Mouse (Mus musculus): ENCODE results near the gene Tgfb3. TPM values are rescaled to one million over a fixed set of nuclear protein-coding genes. Genes with fewer than 3 reads are reported as not detected.

The Tgfb3 gene
- total and polyA plus RNA-seq, 2 experiments from 2014 or later: 12.1 to 14.2 TPM

DNA sequence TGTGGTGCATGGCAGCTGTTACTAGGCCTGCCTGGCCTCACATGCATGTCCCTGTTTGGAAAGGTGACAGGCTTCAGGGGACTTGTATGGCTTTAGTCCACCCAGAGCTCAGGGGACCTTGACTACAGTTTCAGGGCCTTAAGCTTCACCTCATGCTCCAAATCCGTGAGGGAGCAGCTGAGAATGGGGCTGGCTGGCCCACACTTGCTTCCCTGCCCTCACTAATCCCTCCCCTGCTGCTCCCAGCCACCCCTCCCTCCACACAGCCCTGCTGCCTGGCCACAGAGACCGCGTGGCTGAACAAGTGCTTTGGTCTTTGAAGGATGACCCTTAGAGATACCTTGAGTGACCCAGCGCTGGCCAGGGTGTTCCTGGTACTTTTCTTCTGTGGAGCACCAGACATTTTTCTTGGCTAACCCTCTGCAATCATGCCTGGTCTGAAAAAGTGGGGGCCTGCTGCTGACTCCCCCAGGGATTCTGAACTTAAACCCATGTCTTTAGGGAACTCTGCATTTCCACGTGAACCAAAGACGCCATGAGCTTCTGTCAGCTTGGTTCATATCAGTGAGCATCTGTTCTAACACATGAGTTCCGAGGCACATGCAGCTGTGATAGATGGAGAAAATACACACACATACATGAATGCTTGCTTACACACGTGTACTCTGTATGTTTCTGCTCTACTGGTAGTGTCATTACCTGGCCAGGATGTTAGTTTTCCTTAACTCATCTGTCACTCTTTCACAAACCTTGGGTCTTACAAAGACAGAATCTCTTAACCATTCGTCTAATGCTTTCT, 42.3 kb downstream of the Tgfb3 start:
- WGBS: 60% methylated on average over 9 of the region's 9 CpGs
- no peak overlapping the region for H3K4me3 ChIP-seq (ENCODE audit: low read depth, low read length)
- no peak for ATAC-seq (ENCODE audit: insufficient read depth, low read depth)
- no peak overlapping the region for H3K27ac ChIP-seq (ENCODE audit: low read depth)
- DNase-seq (ENCODE audit: low spot score): no peak
- H3K36me3 ChIP-seq (replicated peaks; ENCODE audit: control insufficient read depth, insufficient read depth, low read length): no peaks in the 10 kb centered on the region
- no peak for TF ChIP-seq EP300 (IDR thresholded peaks at IDR 0.05; ENCODE audit: low read depth)
- no peak for TF ChIP-seq CTCF (IDR thresholded peaks at IDR 0.05; ENCODE audit: low read depth)
- no peak overlapping the region for H3K9ac ChIP-seq (replicated peaks; ENCODE audit: low read depth, low read length)
- peaks cover 3% of the 10 kb centered on the region; the same call in 1 of the 2 replicates for H3K4me1 ChIP-seq (ENCODE audit: control insufficient read depth, insufficient read depth)
- H3K4me2 ChIP-seq (ENCODE audit: low read depth, low read length): no peak overlapping the region
- no peaks in the 10 kb centered on the region for H3K27me3 ChIP-seq (ENCODE audit: control insufficient read depth, insufficient read depth, low read length)
- no peaks in the 10 kb centered on the region for H3K9me3 ChIP-seq (replicated peaks; ENCODE audit: control insufficient read depth, low read length)

GRCm38 (mm10) chr12:86035586-86035985, 43.3 kb downstream of the Tgfb3 start:
- H3K27ac ChIP-seq (ENCODE audit: low read depth): no peak overlapping the region
- no peak overlapping the region for H3K4me2 ChIP-seq (ENCODE audit: low read depth, low read length)
- no peaks in the 10 kb centered on the region for H3K27me3 ChIP-seq (ENCODE audit: control insufficient read depth, insufficient read depth, low read length)
- H3K4me3 ChIP-seq (ENCODE audit: low read depth, low read length): no peak overlapping the region
- no peaks in the 10 kb centered on the region for H3K9me3 ChIP-seq (replicated peaks; ENCODE audit: control insufficient read depth, low read length)
- no peaks in the 10 kb centered on the region for H3K36me3 ChIP-seq (replicated peaks; ENCODE audit: control insufficient read depth, insufficient read depth, low read length)
- ATAC-seq (ENCODE audit: insufficient read depth, low read depth): no peak
- DNase-seq (ENCODE audit: low spot score): no peak
- H3K9ac ChIP-seq (replicated peaks; ENCODE audit: low read depth, low read length): no peak overlapping the region
- peaks cover 3% of the 10 kb centered on the region; the same call in 1 of the 2 replicates for H3K4me1 ChIP-seq (ENCODE audit: control insufficient read depth, insufficient read depth)
- no peak for TF ChIP-seq CTCF (IDR thresholded peaks at IDR 0.05; ENCODE audit: low read depth)
- TF ChIP-seq EP300 (IDR thresholded peaks at IDR 0.05; ENCODE audit: low read depth): no peak

DNA sequence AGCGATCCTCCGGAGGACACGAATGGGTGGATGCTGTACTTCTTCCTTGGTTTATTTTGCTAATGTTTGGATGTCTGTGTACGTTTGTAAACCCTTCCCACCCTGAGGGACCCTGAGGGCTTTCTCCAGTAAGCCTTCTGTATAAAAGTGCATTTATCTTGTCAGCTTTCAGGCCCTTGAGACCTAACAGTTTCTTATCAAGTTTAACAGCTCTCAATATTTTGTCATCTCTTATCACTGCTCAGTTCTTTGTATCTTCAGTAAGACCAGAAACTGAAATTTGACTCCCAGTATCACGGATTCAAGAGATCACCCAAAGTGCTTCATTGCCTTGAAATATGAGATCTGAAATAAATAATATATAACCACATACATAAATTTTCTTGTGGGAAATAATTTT, 47.9 kb downstream of the Tgfb3 start:
- Histone ChIP-seq H3K27ac (ENCODE audit: low read depth) (no peak overlapping the region), H3K27me3 (ENCODE audit: control insufficient read depth, insufficient read depth, low read length) (no peaks in the 10 kb centered on the region), H3K9me3 (replicated peaks; ENCODE audit: control insufficient read depth, low read length) (no peaks in the 10 kb centered on the region), H3K4me2 (ENCODE audit: low read depth, low read length) (no peak overlapping the region), H3K9ac (replicated peaks; ENCODE audit: low read depth, low read length) (no peak overlapping the region), H3K4me1 (ENCODE audit: control insufficient read depth, insufficient read depth) (no peaks in the 10 kb centered on the region), H3K4me3 (ENCODE audit: low read depth, low read length) (no peak overlapping the region), H3K36me3 (replicated peaks; ENCODE audit: control insufficient read depth, insufficient read depth, low read length) (no peaks in the 10 kb centered on the region)
- 63% methylated on average over 5 of the region's 5 CpGs for WGBS
- no peak for TF ChIP-seq EP300 (IDR thresholded peaks at IDR 0.05; ENCODE audit: low read depth)
- no peak for TF ChIP-seq CTCF (IDR thresholded peaks at IDR 0.05; ENCODE audit: low read depth)
- DNase-seq (ENCODE audit: low spot score): no peak
- ATAC-seq (ENCODE audit: insufficient read depth, low read depth): no peak

GRCm38 (mm10) chr12:86027747-86028146, 51.1 kb downstream of the Tgfb3 start:
- TF ChIP-seq EP300 (IDR thresholded peaks at IDR 0.05; ENCODE audit: low read depth): no peak
- no peak for TF ChIP-seq CTCF (IDR thresholded peaks at IDR 0.05; ENCODE audit: low read depth)
- no peak overlapping the region for H3K4me2 ChIP-seq (ENCODE audit: low read depth, low read length)
- H3K27ac ChIP-seq (ENCODE audit: low read depth): no peak overlapping the region
- DNase-seq (ENCODE audit: low spot score) (no peak), ATAC-seq (ENCODE audit: insufficient read depth, low read depth) (no peak)
- H3K4me3 ChIP-seq (ENCODE audit: low read depth, low read length): no peak overlapping the region
- no peaks in the 10 kb centered on the region for H3K4me1 ChIP-seq (ENCODE audit: control insufficient read depth, insufficient read depth)
- WGBS: 71% methylated on average over 1 of the region's 1 CpGs
- H3K9me3 ChIP-seq (replicated peaks; ENCODE audit: control insufficient read depth, low read length): no peaks in the 10 kb centered on the region
- H3K9ac ChIP-seq (replicated peaks; ENCODE audit: low read depth, low read length): no peak overlapping the region
- no peaks in the 10 kb centered on the region for H3K36me3 ChIP-seq (replicated peaks; ENCODE audit: control insufficient read depth, insufficient read depth, low read length)
- no peaks in the 10 kb centered on the region for H3K27me3 ChIP-seq (ENCODE audit: control insufficient read depth, insufficient read depth, low read length)

- Histone ChIP-seq H3K27me3 (ENCODE audit: control insufficient read depth, insufficient read depth, low read length) (no peaks in the 10 kb centered on the region), H3K9ac (replicated peaks; ENCODE audit: low read depth, low read length) (no peak overlapping the region), H3K4me2 (ENCODE audit: low read depth, low read length) (no peak overlapping the region), H3K36me3 (replicated peaks; ENCODE audit: control insufficient read depth, insufficient read depth, low read length) (no peaks in the 10 kb centered on the region), H3K9me3 (replicated peaks; ENCODE audit: control insufficient read depth, low read length) (no peaks in the 10 kb centered on the region), H3K27ac (ENCODE audit: low read depth) (no peak overlapping the region), H3K4me1 (ENCODE audit: control insufficient read depth, insufficient read depth) (no peaks in the 10 kb centered on the region), H3K4me3 (ENCODE audit: low read depth, low read length) (no peak overlapping the region)
- DNase-seq (ENCODE audit: low spot score): no peak
- TF ChIP-seq CTCF (IDR thresholded peaks at IDR 0.05; ENCODE audit: low read depth) (no peak), EP300 (IDR thresholded peaks at IDR 0.05; ENCODE audit: low read depth) (no peak)
- 46% methylated on average over 5 of the region's 5 CpGs for WGBS
- peak; percentile 63; the same call in 1 of the 2 replicates for ATAC-seq (ENCODE audit: insufficient read depth, low read depth)
These were observed 51.8 kb downstream of the Tgfb3 start for GRCm38 (mm10) chr12:86027000-86027399.

DNA sequence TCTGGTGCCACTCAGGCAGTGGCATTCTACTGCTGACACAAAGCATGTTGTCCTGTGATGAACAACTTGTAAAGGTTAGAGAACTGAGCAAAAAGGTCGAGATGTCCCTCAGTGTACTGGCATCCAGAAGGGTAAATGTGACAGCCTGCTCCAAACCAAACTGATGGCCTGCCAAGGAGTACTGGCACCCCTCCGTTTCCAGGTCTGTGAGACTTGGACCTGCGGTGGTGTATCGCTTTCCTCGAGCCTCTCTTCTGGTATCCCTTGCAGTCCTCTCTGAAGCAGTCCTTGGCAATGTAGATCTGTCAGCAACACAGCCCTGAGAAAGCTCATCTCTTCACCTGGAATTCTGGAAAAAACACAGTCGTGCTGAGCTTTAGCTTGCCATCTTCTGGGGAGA, 53.4 kb downstream of the Tgfb3 start:
- H3K36me3 ChIP-seq (replicated peaks; ENCODE audit: control insufficient read depth, insufficient read depth, low read length): no peaks in the 10 kb centered on the region
- ATAC-seq (ENCODE audit: insufficient read depth, low read depth) (no peak), DNase-seq (ENCODE audit: low spot score) (no peak)
- H3K9me3 ChIP-seq (replicated peaks; ENCODE audit: control insufficient read depth, low read length): no peaks in the 10 kb centered on the region
- no peaks in the 10 kb centered on the region for H3K27me3 ChIP-seq (ENCODE audit: control insufficient read depth, insufficient read depth, low read length)
- no peak overlapping the region for H3K27ac ChIP-seq (ENCODE audit: low read depth)
- whole genome bisulfite sequencing: 84% methylated on average over 6 of the region's 6 CpGs
- no peak overlapping the region for H3K4me3 ChIP-seq (ENCODE audit: low read depth, low read length)
- H3K4me2 ChIP-seq (ENCODE audit: low read depth, low read length): no peak overlapping the region
- no peak overlapping the region for H3K9ac ChIP-seq (replicated peaks; ENCODE audit: low read depth, low read length)
- TF ChIP-seq CTCF (IDR thresholded peaks at IDR 0.05; ENCODE audit: low read depth) (no peak), EP300 (IDR thresholded peaks at IDR 0.05; ENCODE audit: low read depth) (no peak)
- no peaks in the 10 kb centered on the region for H3K4me1 ChIP-seq (ENCODE audit: control insufficient read depth, insufficient read depth)

Measured in heart, postnatal 0 days (tissue).